Mouse (Mus musculus) adrenal gland, postnatal 4 days (tissue): ENCODE data around the gene Basp1. TPM values are rescaled to one million over a fixed set of nuclear protein-coding genes. Genes with fewer than 3 reads are reported as not detected.
A peak's percentile ranks its signal among the peaks of the same experiment; 100 is the strongest.

Experiments used
- DNase-seq, 2 experiments: peaks; one replicate each; pipeline ENCODE4 v3.0.0; 2021 to 2022; ENCODE audit warnings: low spot score in 2 of 2, mixed read lengths in 2 of 2
- total RNA-seq, 2 experiments: library from RNA; stranded (reverse); gene quantifications; 2 replicates each; pipeline ENCODE4 v1.2.3; 2021

The Basp1 gene
- total RNA-seq, 2 experiments from 2014 or later = 44.9 to 61.0 TPM

DNA sequence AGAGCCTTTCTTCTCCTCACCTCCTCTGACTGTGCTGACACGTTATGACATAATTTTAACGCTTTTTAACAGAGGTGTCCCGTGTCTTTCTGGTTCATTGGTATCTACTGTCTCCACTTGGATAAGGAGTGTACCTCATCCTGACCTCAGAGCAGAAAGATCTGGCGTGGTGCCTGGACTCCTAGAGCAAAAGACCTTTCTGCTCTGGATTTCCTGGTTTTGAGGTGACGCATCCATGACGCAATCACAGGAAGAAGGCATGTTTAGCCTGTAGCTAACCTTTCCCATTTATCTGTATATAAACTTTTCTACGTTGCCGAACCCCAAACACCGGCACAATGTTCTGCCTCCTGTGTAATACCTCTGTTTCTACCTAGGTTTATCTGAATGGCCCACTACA is 6.7 kb upstream of the Basp1 start:
- no peak for DNase-seq

GRCm38 (mm10) chr15:25416367-25416766 is 2.8 kb upstream of the Basp1 start:
- no peak for DNase-seq

GRCm38 (mm10) chr15:25415958-25416357 is 2.4 kb upstream of the Basp1 start:
- no peak for DNase-seq

GRCm38 (mm10) chr15:25414747-25415119 is 1.2 kb upstream of the Basp1 start:
- DNase-seq = peak; percentile 49 to 68

GRCm38 (mm10) chr15:25414011-25414746 is 615 bp upstream of the Basp1 start:
- DNase-seq = peak; percentile 6

DNA sequence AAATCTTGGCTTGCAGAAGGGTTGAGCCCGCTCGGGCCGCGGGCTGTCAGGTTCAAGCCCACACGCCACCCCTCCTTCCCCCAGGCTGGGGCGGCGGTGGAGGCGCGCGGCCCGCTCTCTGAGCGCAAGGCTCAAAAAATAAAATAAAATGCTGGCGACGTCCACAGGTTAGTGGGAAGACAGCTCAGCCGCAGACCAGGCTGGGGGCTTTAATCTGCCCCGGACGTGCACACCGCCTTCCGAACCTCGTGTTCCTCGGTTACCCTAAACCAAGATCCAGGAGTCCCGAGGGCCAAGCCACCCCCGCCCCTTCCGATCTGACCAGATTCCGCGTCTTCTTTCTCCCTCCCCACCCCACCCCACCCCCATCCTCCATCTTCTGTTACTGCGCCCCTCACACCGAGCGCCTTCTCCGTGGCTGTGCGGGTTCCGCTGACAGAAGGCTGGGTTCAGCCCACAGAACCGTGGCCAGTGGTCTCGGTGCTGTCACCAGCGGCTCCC is 753 bp downstream of the Basp1 start:
- no peak for DNase-seq

DNA sequence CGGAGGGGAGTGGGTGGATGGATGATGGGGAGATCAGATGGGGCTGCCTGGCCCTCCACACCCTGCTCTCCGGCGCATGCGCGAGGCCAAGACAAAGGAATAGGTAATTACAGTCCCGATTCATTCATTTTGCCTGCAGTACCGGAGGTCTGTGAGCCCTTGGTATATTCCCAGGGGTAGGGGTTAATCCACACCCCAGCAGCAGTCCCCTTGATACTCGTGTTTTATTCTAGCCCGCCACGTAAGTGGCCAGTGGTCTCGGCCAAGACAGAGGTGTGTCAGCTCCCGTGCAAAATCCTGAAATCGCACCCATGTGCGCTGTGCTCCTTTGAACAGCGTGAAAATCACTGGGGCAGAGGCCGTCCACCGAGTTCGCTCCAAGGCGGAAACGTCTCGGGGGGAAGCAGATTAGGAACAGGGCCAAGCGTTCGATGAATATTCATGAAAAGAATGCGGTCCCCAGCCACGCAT is 1.4 kb downstream of the Basp1 start:
- peak in 1 of 2 experiments; percentile 9 for DNase-seq

- no peak for DNase-seq
Observed at GRCm38 (mm10) chr15:25411461-25411860, 2.1 kb downstream of the Basp1 start.

- DNase-seq = no peak
Observed at GRCm38 (mm10) chr15:25405926-25406325, 7.6 kb downstream of the Basp1 start.

DNA sequence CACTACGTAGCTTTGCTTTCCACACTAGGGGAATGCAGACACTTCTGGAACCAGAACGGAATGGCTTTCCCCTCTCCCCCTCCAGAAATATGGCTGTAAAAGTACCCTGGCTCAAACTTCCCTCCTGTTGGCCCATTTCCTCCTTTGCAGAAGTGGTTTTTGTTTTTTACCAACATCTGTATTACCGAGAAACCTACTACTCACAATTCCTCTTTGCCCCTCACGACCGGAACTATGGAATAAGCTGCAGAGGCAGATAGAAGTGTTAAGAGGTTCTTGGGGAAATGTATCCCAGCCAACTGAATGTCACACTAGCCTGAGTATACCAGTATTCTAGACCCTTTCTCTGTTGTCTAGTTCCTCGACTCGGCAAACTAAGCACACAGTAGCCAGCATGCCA is 9.7 kb downstream of the Basp1 start:
- DNase-seq = no peak

DNA sequence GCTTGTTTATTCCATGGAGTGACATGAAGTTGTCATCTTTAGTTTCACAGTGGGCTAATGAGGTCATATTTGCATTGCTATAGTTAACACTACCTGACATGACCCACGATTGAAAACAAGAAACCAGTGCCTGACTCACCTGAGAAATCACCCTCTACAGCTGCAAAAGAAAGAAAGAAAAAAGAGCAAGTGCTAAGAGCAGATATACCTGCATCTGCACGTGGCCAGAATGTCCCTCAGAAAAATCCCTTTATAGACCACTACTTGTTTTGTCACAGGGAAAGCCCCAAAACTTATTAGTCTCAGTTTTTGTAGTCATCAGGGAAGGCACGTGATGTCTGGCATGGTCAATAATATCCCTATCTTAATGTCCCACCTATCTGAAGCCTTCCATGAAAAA is 11.6 kb downstream of the Basp1 start:
- DNase-seq = no peak

DNA sequence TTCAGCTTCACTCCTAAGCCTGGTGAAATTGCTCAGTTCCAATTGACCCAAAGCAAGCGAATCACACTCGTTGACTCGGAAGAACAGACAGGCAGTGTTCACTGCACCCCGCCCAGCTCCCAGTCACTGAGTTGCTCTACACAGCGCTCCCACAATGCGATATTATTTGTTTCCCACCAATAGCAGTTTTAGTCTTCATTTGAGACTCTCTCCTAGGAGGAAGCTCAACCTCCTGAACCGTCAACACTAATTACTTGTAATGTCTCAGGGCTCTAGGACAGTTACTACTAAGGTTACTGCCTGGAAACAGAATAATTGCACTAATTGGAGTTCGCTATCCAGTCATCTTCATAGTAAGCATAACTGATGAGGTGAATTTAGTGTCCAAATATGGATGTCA is 13.3 kb downstream of the Basp1 start:
- no peak for DNase-seq

- DNase-seq = no peak
Observed at GRCm38 (mm10) chr15:25395912-25396590, 17.5 kb downstream of the Basp1 start.

DNA sequence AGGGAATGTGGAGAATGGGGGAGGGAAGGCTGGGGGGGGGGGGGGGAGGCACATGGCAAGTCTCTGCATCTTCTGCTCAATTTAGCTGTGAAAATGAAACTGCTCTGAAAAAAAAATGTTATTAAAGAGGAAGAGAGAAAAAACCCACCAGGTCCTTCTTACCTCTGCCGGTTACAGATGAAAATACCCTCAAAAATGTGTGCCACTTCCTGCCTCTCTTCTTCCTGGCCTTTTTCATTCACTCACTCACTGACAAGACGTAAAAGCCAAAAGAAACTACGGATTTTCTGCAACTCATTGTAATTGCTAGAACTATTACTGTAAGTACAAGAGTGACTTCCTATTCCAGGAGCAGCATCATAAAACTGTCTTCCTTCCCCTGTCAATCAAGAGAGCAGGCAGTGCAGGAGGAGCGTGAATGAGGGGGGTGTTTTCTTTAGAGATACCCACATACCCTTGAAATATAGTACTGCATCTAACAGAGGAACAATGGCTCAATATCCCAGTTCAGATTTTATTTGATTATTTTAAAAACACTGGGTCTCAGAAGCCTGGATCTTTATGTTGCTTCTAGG is 21.0 kb downstream of the Basp1 start:
- DNase-seq = no peak

GRCm38 (mm10) chr15:25391210-25391609 is 22.4 kb downstream of the Basp1 start:
- no peak for DNase-seq

GRCm38 (mm10) chr15:25387572-25387971 is 26.0 kb downstream of the Basp1 start:
- DNase-seq = no peak

DNA sequence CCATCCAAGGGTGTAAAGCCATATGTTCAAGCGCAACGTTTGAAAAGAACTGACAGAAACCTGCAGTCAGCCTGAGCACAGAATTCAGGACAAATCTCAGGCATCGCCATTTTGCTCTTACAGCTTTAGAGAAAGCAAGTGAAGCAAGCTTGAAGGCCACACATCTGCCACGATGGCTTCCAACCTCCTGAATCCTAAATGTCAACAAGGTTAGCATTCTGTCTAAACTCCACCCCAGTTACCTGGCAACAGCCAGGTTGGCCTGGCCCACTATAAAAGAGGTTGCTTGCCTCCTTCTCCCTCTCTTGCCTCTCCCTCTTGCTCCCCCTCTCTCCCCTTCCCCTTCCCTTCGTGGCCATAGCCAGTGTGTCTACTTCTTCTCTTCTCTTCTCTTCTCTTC is 33.5 kb downstream of the Basp1 start:
- no peak for DNase-seq

DNA sequence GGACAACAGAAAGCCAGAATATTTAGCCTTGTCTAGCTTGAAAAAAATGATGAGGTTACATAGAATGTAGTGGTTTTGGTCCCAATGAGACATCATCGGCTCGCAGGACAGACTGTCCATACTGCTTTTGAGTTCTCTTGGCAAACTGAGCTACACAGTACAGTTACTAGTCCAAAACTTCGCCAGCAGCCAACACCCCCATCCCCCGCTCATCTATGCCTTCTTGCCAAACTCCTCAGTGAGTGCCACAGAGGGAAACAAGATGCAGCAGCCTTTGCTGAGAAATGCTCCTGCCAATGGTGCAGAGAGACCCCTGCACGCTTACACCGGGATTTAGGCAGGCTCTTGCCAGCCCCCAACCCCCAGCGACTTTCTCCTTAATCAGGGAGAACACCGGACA is 34.9 kb downstream of the Basp1 start:
- no peak for DNase-seq

DNA sequence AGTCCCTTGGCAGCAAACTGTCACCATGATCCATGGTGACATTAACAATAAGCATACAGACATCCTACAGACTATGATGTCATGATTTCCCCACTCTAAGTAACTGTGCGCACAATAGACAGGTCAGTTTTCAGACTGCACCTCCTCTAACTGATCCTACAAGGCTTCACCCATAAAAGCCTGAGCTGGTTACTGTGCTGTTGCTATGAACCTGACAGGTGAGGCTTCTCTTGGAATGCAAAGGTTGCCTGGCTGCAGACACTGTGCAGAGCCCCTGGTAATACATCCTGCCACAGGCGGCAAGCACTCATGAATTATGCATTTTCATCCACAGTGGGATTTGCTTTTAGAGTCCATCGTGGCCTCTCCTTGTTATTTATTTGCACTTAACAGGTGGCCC is 36.6 kb downstream of the Basp1 start:
- no peak for DNase-seq

DNA sequence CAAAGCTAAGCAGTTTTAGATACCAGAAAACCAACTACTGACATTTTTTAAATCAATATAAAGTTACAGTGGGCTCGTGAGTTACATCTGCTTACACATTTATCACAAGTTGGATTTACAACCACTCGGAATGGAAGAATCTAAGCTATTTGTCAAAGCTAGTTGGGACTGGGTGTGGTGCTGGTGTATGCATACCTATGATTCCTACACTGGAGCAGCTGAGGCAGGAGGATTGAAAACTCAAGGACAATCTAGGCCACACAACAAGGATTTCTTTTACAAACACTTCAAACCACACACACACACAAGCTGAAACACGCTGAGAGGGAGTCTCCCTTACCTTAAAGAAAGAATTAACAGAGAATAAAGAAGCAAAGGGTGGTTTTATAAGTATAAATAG is 40.1 kb downstream of the Basp1 start:
- DNase-seq = no peak

- no peak for DNase-seq
Observed at GRCm38 (mm10) chr15:25369522-25369921, 44.0 kb downstream of the Basp1 start.

DNA sequence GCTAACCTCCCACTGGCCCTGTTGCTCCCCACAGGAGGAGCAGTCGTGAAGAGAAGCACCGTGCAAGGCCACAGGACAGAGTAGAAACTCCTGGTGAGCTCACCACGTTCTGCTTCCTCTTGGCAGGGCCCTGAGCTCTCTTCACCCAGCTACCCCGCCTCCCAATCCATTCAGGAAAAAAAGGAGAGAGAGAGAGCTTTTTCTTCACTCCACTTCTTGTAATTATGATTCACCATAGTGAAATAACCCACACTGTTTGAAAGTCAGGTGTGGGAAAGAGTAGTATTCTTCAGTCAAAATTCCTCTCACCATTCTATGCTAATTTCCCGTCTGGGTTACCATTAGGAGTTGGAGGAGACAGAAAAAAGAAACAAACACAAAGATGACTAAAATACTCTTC is 48.1 kb downstream of the Basp1 start:
- no peak for DNase-seq
